Mouse (Mus musculus) urinary bladder, adult 2 months (tissue): ENCODE measurements at regions not wholly inside any gene's neighbourhood (a gene's known extent, or its start where the extent isn't known, plus 50 kb on each side); places are given as distances from the start of the nearest gene placed in this dataset.
"Not testable (repeated sequence)": the region's sequence is repeated elsewhere in the genome, so short reads cannot be mapped to it uniquely, and the experiment has no call there.

Experiments used
- DNase-seq: peaks from one replicate; pipeline ENCODE4 v3.0.0; 2022; ENCODE audit warnings: low spot score

DNA sequence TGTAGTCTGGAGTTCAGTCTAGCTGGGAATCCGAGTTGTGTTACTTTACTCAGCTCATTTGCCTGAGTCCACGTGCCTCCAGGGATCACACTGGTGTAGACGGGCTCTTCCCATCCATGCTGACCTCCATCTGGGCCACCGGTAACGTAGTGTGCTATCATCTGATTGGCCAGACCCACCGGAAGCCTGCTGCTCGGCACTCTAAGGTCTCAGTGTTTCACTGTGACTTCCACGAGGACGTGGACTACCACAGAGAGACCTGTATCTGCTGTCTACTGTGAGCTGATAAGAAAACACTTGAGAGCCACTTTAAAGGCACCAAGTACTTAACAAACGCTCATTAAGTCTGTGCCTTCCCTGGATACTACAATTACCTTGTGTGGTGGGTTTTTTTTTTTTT lies 262.8 kb upstream of the Nr5a2 start:
- no peak for DNase-seq

DNA sequence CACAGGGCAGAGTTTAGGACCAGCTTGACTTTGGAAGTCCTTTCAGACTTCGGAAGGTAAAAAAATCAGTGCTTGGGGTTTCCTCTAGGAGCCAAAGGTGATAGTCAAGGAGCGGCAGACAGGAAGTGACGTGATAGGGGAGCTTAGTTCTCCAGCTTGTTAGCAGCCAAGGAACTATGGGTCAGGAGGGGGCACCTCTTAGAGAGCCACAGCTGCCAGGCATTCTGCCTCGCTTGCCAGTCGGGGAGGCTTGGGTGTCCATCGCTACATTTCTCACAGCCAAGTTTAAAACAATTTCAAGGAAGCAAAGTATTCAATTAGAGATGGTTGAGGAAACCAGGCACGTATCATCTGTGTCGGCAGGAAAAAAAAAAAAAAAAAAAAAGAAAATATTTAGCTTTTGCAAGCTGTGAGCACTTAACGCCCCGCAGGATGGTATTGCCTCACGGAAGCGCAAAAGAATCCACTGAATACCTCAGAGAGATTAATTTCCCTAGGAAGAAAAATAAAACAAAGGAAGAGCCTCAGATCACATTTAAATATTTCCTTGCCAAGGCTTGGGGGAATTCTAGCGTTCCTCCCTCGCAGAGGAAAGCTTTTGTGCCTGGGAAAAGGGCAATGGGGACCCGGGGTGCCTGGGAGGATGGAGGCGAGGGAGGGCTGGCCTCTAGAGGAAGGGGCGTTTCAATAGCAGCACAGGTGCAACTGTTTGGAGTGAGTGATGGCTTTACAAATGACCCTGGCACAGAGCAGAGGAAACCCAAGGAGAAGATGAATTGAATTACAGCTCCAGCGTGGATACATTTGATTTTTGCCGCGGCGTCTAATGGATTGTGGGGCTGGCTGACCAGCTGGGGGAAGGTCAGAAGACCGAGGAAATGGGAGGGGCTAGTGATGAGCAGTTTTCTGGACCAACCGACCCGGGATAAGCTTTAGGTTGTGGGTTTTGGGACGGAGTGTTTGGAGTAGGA lies 261.1 kb upstream of the Nr5a2 start:
- no peak for DNase-seq

DNA sequence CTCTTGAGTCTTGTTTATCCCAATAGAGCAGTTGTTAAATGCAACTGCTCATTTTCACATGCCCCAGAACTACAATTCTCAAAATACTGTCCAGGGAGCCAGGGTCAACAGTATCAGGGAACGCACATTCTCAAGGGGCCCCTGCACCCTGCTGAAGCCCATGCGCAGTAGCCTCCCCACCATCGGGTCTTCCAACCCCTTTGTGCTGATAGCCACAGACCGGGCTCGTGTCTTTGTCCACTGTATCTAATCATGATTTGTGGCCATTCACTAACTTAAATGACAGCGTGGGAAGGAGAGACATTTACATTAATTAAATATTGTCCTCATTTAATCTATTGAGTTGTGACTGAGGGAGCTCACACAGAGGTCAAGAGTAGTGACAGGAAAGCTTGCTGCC lies 260.0 kb upstream of the Nr5a2 start:
- no peak for DNase-seq

DNA sequence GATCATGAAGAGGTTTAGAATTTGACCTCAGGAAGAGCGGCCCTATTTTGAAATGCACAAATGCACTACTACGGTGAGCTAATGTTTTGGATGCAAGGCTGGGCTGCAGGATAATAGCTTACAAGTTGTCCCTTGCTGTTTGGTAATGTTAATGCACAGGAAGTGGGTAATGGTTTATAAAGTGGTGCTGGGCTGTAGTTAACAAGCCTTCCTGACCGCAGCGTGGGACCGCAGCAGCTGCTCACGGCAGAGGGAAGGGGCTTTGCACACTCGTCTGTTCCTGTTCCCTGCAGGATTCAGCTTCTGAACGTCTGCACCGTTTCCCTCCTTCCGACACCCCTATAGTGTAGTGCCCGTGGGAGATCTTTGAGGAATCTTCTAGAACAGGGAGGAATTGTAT lies 258.4 kb upstream of the Nr5a2 start:
- DNase-seq: no peak

DNA sequence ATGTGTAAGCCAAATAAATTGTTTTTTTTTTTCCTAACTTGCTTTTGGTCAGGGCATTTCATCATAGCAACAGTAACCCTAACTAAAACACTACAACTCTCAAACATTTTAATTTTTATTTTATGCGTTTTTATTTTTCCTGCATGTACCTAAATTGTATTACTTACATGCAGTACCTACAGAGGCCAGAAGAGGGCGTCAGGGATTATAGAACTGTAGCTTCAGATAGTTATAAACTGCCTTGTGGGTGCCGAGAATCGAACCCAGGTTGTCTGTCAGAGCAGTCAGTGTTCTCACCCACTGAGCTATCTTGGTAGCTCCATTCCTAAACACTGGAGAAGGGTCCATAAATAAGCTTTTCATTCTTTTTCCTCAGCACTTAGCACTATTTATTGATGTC lies 257.8 kb upstream of the Nr5a2 start:
- DNase-seq: no peak

DNA sequence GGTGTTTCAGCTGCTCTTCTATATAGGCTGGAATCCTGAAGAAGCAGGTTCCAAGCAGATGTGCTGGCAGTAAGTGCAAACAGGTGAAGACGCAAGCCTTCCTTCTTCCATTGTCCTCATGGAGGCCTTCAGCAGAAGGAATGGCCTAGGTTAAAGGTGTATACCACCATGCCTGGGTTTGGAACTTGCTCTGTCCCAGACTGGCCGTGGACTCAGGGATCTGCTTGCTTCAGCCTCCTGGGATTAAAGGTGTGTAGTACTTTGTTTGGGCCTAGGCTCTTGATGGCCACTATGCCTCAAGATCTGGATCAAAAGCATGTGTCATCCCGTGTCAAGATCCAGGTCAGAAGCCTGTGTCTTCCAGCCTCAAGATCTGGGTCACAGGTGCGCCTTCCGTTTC lies 257.0 kb upstream of the Nr5a2 start:
- DNase-seq: no peak

DNA sequence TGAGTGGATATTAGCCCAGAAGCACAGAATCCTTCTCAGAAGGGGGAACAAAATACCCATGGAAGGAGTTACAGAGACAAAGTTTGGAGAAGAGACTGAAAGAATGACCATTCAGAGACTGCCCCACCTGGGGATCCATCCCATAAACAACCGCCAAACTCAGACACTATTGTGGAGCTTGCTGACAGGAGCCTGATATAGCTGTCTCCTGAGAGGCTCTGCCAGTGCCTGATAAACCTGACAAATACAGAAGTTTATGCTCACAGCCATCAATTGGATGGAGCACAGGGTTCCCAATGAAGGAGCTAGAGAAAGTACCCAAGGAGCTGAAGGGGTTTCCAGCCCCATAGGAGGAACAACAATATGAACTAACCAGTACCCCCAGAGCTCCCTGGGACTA lies 254.1 kb upstream of the Nr5a2 start:
- not testable (repeated sequence) for DNase-seq

DNA sequence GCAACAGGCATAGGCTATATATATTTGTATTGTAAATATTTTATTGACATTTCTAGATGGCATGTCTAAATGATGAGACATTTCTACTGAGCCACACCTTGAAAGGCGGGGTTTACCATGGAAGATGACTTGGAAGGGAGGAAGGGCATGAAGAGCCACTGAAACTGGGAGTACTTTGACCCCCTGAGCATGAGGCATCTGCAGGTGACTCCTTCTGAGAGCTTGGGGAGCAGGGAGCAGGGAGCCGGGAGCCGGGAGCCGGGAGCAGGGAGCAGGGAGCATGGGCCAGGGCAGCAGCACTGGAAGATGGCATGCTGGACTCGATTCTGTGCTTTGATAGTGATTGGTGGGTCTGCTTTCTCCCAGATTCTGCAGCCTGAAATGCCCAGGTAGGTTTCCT lies 253.5 kb upstream of the Nr5a2 start:
- DNase-seq: no peak

DNA sequence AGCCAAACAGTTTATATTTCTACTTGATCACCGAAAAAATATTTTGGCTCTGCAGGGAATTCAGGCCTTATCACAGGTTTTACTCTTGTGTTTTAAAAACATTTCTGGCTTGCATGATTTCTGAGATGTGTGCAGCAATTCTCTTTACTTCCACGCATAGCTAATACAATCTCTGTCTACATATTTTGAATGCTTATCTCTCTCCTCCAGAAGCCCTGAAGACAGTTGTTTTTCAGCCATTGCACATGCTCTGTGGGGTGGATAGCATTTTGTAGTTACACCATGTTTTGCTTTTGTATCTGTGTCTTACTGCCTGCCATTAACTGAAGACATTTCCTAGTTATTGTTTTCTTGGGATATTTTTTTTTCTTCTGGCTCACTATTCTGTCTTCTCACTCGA lies 252.6 kb upstream of the Nr5a2 start:
- DNase-seq: no peak

DNA sequence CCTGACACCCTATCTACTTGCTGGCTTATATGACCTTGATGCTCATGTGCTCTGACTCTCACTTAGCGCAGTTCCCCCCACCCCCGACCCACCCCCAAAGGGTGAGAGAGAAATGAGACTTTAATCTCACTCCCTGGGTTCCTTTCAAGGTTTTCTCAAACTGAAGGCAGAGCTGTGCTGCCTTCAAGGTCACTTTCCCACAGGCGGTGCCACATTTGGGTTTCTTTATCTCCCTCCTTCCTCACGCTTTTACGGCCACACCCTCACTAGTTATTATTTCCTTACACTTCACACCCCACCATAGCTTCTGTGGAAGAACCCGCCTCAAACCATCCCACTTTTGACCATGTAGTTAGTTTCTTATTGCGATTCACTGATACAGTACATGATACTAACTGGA lies 244.1 kb upstream of the Nr5a2 start:
- DNase-seq: no peak

DNA sequence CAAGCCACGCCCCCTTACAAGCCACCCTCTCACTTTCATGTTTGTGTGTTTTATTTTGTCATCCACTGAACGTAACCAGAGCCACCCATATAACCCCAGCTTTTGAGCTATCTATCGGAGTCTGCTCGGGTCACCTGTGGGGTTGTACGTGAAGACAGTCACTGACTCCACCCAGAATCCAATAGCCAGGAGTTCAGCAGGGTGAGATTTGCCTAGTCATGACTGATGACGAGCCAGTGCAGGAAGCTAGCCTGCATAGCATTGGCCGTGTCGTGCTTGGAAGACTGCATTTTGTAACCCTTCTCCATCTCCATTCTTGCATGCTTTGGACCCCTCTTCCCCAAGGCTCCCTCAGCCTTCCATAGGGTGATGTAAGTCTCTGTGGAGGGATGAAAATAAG lies 243.3 kb upstream of the Nr5a2 start:
- no peak for DNase-seq

DNA sequence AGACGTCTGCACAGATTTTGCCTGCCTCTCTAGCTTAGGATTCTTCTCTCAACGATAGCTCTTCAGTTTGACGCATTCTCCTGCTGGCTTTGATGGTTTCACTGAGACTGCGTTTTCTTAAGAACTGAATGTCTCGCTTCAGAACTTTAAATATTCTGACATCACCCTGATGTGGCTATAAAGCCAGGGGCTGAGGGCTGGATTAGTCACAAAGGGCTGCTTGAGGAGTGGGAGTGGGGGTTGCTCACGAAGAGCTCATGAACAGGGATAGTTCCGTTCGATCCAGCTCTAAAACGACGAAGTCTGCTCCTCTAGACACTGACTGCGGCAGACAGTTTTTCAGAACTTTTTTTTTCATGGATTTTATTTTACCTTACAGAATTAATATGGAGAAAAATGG lies 240.7 kb upstream of the Nr5a2 start:
- DNase-seq: no peak

DNA sequence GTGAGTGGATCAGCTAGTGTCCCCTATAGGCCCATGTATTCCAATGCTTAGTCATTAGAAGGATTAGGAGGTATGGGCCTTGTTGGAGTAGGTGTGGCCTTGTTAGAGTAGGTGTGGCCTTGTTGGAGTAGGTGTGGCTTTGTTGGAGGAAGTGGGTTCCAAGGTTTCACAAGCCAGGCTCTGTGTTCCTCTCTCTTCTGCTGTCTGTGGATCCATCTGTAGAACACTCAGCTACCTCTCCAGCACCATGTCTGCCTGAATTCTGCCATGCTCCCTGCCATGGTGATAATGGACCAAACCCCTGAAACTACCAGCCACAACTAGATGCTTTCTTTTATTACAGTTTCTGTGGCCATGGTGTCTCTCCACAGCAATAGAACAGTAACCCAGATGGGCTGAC lies 235.7 kb upstream of the Nr5a2 start:
- DNase-seq: no peak

DNA sequence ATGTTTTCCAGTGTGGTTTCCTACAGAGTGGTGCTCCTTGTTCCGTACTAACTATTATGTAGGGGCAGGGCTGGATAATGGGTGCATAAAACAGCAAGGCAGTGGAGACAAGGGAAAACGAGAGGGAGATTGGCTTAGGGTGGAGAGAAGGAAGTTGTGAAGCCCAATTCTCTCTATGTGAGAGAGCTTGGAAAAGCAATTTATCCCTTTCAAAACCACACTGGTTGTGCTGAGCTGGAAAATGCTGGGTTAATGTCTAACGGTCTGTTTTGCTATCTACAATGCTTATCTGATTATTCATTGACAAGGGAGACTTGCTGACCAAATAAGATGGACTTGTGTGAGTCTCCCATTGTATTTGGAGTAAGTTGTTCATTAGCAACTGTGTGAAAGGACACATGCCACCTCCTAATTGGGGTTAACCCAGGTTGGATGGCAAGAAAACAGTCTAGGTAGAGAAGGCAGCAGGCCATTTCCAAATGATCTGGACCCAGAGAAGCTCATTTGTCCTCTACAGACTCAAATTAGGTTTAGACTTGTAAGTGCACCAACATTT lies 234.9 kb upstream of the Nr5a2 start:
- no peak for DNase-seq

DNA sequence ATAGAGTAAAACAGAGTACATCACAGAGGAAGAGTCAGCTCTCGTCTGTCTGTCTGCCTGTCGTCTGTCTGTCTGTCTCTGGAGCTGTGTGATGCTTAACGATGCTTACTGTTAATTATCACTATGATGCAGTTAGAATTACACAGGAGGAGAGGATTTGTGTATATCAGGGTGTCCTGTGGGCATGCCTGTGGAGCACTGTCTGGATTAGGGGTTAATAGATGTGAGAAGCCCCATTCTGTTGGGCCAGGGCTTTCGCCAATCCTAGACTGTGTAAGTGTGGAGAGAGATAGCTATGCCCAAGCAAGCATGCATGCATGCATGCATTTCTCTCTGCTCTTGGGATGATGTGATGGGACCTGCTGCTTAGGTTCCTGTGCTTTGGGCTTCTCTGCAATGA lies 218.0 kb upstream of the Nr5a2 start:
- no peak for DNase-seq

DNA sequence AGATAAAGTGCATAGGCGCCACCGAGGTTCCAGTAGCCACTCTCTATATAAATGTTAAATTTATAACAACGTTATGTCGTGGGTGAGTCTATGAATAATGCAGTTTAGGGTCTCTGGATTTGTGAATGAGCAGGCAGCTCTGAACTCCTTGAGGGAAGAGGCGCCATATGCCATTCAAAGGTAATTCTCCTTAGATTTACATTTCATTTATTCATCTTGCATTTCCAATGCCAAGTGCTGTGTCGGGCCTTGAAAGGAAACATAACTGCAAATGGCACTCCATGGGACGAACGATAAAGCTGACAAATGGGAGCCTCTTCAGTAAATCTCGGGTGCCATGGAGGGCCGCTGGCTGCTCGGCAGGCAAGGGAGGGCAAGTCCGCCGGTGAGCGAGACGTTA lies 216.4 kb upstream of the Nr5a2 start:
- no peak for DNase-seq

DNA sequence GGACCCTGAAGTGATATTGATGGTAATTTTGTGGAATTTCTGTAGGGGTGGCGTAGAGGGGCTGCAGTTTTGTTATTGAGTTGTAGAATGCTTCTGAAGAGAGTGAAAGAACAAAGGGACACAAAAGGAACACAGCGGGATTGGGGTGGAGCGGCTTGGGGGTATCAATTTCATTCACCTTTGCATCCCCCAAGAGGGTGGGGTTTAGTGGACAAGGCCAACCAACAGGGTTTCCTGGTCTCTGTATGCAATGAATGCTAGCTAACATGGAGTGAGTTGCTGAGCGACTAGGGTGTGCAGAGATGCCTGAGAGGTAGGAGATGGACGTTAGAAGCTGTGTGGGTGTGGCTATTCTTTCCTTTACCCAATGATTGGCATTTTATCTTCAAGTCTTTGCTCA lies 213.8 kb upstream of the Nr5a2 start:
- DNase-seq: no peak

DNA sequence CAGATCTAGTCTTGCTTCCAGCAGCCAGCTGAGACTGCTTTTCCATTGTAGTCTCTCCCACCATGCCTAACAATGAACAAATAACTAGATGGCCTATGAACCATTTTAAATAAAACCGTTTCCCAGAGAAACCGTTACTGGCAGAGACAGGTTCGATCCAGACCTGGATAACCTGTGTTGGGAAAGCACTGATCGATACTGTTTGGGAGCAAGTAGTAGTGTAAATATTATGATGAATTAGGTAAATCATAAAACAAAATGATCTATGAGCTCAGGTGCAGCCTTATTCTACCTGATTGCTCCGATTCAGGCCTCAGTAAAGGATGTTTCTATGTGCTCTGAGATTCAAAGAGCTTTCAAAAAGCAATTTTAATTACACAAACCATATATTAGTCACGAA lies 211.9 kb upstream of the Nr5a2 start:
- DNase-seq: no peak

DNA sequence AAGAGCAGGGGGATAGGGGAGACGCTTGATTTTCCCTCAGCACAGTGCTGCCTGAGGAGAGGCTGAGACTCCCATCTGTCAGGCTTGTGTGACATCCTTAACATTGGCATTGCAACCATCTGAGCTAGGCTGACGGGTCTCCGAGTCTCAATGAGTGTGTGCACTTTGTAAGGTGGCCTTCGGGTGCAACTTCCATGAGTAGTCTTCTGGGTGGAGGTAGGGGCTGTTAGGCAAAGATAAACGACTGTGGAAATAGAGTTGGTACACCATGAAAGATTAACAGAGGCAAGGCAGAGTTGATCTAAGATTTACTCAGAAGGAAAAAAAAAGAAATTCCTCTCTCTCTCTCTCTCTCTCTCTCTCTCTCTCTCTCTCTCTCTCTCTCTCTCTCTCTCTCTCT lies 211.2 kb upstream of the Nr5a2 start:
- DNase-seq: no peak

DNA sequence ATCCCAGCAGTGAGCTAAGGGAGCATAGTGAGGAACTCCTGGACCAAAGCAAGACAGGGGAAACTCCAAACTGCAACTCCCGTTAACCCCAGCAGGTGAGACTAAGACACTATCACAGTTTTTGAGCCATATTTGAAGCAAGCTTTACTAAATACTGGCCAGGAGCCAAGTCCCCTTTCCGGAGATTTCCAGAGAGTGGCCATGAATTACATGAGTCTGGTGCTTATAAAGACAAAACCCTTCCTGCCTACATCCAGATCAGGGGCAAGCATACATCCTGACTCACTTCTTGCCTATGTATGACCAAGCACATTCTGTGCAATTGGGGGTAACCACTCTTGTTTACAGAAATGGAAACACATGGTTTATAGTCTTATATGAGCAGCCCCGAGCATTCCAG lies 187.6 kb upstream of the Nr5a2 start:
- DNase-seq: no peak

DNA sequence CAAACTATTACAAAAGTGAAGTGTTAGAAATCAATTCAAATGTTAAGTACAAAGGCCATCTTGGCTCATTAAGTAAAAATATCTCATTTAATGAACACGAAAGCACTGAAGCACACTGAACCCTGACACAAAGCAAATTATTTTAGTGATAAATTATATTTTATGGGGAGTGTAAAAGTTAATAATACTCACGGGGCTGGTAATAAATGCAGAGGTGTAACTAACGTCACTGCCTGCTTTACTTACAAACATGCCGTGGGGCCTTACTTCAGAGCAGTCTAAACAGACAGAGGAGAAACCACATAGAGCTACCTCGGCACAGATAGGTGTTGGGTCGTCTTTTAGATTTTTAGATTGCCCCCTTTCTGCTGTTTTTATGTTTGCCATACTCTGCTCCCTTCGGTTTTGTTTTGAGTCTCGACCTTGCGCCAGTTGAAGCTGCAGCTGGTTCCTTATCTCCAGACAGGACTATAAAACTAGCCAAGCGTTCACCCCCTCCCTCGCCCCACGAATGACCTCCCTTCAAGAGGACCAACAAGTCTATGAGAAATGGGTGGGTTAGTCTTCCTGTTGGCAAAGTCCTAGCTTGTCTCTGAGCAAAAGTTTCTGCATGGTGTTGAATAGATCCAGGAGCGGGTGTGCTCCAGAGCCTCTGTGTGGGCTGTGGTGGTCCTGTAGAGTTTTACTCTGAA lies 181.8 kb upstream of the Nr5a2 start:
- no peak for DNase-seq

DNA sequence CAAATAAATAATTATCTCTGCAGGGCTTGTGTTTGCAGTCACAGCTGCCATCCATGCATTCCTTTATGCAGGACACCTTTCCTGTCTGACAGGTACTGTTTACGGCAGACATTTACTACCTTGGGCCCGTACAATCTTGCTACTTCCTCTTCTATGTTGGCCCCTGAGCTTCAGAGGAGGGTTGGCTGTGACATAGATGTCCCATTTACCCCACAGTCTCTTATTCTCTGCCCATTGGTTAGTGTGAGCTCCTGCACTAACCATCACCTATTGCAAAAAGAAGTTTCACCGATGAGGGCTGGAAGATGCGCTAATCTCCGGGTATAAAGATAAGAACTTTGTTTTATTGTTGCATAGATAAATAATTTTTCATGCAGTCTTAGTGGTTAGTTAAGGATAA lies 181.1 kb upstream of the Nr5a2 start:
- no peak for DNase-seq

DNA sequence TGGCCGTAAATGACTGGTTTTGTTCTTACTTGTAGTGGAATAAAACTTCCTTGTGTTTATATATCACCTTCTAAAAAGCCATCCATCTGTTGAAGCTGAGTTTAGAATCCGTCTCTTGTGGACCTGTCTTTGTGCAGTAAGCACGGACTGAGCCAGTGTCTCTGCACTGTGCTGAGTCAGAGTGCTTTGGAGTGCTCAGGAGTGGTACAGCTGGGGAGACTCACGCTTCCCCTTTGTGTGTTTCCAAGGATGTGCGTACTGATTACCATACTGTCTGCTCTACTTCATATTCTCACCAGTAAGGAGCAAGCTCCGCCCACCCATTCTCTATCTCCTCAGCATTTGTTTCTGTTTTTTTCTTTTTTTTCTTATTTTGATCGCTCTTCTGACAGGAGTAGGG lies 175.9 kb upstream of the Nr5a2 start:
- no peak for DNase-seq
